Comparison of ENCODE assay signal across 31 mouse cellular contexts in the genomic region with DNA sequence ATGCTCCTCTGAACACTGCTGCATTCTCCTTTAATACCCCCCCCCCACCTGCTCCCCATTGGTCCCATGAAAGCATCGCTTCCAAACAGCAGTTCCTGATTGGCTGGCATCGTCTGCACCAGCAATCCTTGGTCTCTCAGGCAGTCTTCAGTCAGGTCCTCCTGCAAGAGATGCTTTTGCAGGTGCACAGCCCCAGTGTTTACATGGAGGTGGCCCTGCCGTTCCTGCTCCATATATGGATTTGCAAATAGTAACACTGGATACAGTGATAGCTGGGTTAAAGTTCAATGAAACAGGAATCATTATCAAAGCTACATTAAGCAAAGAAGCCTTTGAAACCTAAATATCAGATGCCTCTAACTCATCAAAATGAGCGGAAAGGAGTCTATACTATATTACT.
"Had no signal": no experiment of that assay in that cellular context is flagged by ENCODE, and none has a peak within 500 bp of the region (broad histone marks: within the 10 kb centered on the region; RNA-seq: fewer than 3 reads in every experiment).

No protein-coding gene starts in this region.

- H3K4me2 ChIP-seq: limb, embryonic 12.5 days; limb, embryonic 13.5 days; limb, embryonic 15.5 days; liver, embryonic 11.5 days; liver, embryonic 12.5 days; liver, embryonic 13.5 days; liver, embryonic 15.5 days; lung, embryonic 14.5 days; lung, embryonic 15.5 days; midbrain, embryonic 11.5 days; midbrain, embryonic 12.5 days; midbrain, embryonic 13.5 days; midbrain, embryonic 15.5 days; neural tube, embryonic 12.5 days; neural tube, embryonic 13.5 days had no signal

- H3K4me3 ChIP-seq: limb, embryonic 10.5 days; limb, embryonic 12.5 days; limb, embryonic 13.5 days; limb, embryonic 15.5 days; liver, embryonic 12.5 days; liver, embryonic 13.5 days; liver, embryonic 15.5 days; lung, embryonic 15.5 days; midbrain, embryonic 10.5 days; midbrain, embryonic 12.5 days; midbrain, embryonic 13.5 days; midbrain, embryonic 15.5 days; myocyte; neural tube, embryonic 12.5 days; neural tube, embryonic 13.5 days had no signal

- H3K27me3 ChIP-seq: limb, embryonic 12.5 days; limb, embryonic 13.5 days; limb, embryonic 15.5 days; liver, embryonic 12.5 days; liver, embryonic 13.5 days; liver, embryonic 15.5 days; lung, embryonic 15.5 days; midbrain, embryonic 12.5 days; midbrain, embryonic 13.5 days; midbrain, embryonic 15.5 days; neural tube, embryonic 12.5 days; neural tube, embryonic 13.5 days had no signal

- H3K9me3 ChIP-seq: limb, embryonic 10.5 days; limb, embryonic 12.5 days; limb, embryonic 13.5 days; limb, embryonic 15.5 days; liver, embryonic 12.5 days; liver, embryonic 13.5 days; liver, embryonic 15.5 days; lung, embryonic 15.5 days; midbrain, embryonic 10.5 days; midbrain, embryonic 12.5 days; midbrain, embryonic 13.5 days; midbrain, embryonic 15.5 days; neural tube, embryonic 12.5 days; neural tube, embryonic 13.5 days had no signal

- H3K9ac ChIP-seq: limb, embryonic 12.5 days; limb, embryonic 13.5 days; limb, embryonic 15.5 days; liver, embryonic 12.5 days; liver, embryonic 13.5 days; liver, embryonic 14.5 days; liver, embryonic 15.5 days; liver, postnatal 0 days; lung, embryonic 14.5 days; lung, embryonic 15.5 days; midbrain, embryonic 12.5 days; midbrain, embryonic 13.5 days; midbrain, embryonic 15.5 days; neural tube, embryonic 12.5 days; neural tube, embryonic 13.5 days had no signal

- H3K36me3 ChIP-seq: limb, embryonic 10.5 days; limb, embryonic 12.5 days; limb, embryonic 13.5 days; limb, embryonic 15.5 days; liver, embryonic 12.5 days; liver, embryonic 13.5 days; liver, embryonic 15.5 days; lung, embryonic 15.5 days; midbrain, embryonic 10.5 days; midbrain, embryonic 12.5 days; midbrain, embryonic 13.5 days; midbrain, embryonic 15.5 days; neural tube, embryonic 12.5 days; neural tube, embryonic 13.5 days had no signal

- H3K4me1 ChIP-seq: limb, embryonic 12.5 days; liver, embryonic 12.5 days; liver, embryonic 13.5 days; liver, embryonic 15.5 days; lung, embryonic 15.5 days; midbrain, embryonic 10.5 days; midbrain, embryonic 12.5 days; midbrain, embryonic 13.5 days; midbrain, embryonic 15.5 days; neural tube, embryonic 12.5 days; neural tube, embryonic 13.5 days had no signal

- ATAC-seq: liver, embryonic 12.5 days; midbrain, embryonic 13.5 days; midbrain, embryonic 15.5 days; midbrain, embryonic 16.5 days had no signal

- DNase-seq: left cerebral cortex, postnatal 4 days; liver; liver, embryonic 13.5 days; liver, postnatal 0 days; lung, adult 18-20 months; lung, adult 2 months; lung, embryonic 14.5 days; lung, postnatal 10 days; lung, postnatal 14 days; lung, postnatal 36 days; lung, postnatal 4 days; midbrain, embryonic 14.5 days had no signal

- H3K27ac ChIP-seq: limb, embryonic 10.5 days; limb, embryonic 12.5 days; limb, embryonic 13.5 days; limb, embryonic 15.5 days; liver, embryonic 12.5 days; liver, embryonic 13.5 days; liver, embryonic 14.5 days; liver, embryonic 15.5 days; lung, embryonic 15.5 days; macrophage; midbrain, embryonic 10.5 days; midbrain, embryonic 12.5 days; midbrain, embryonic 13.5 days; midbrain, embryonic 15.5 days; neural tube, embryonic 12.5 days; neural tube, embryonic 13.5 days had no signal
